Mouse (Mus musculus): ENCODE measurements at regions not wholly inside any gene's neighbourhood (a gene's known extent, or its start where the extent isn't known, plus 50 kb on each side); places are given as distances from the start of the nearest gene placed in this dataset.

DNA sequence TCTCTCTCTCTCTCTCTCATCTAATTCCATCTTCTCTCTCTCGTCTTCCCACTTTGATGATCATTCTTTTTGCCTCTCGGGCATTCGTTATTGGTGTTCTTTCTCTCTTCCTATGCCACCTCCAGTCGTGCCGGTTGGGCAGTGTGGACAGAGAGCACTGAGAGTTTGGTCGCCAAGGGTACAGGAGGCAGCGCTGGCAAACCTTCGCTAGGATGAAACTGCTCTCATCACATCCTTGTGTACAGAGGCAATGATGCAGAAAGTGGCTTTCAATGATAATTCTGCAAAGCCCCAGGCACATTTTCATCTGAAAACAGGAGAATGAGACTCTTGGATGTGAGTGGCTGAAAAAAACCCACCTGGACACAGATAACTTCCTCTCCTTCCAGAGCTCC lies 479.4 kb downstream of the Nuf2 start:
- DNase-seq (ENCODE audit: low read depth, low spot score) = no peak

DNA sequence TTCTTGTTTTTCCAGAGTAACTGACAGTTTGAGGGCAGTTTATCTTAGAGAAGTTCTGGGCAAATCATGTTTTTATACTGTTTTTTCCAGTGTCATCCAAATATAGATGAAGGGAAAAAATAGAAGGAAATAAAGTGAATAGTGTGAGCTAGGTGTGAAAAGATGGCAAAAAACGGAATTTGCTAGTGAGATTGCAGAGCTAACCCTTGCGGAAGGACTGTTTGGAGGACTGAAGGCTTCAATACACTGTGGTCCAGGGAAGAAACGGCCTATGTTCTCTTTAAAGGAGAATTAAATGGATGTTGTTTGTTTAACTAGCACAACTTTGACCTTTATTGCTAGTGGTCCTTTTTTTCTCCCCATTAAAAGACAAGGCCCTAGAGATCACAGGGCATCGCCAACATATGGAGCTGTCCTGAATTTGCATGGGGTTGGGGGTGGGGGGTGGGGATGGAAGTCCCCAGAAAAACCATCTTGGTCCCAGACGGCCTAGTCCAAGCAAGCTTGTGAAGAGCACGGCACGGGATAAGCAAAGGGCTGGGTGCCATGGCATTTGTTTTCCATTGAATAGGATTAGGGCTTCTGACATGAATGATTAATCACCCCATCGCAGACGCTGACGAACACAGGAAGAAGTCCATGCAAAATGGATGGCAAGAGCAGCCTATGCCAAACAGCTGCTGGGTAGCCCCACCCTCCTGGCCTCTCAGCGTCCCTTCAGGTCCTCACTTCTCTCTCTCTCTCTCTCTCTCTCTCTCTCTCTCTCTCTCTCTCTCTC lies 480.0 kb downstream of the Nuf2 start:
- DNase-seq (ENCODE audit: low read depth, low spot score) = peak; percentile 7

DNA sequence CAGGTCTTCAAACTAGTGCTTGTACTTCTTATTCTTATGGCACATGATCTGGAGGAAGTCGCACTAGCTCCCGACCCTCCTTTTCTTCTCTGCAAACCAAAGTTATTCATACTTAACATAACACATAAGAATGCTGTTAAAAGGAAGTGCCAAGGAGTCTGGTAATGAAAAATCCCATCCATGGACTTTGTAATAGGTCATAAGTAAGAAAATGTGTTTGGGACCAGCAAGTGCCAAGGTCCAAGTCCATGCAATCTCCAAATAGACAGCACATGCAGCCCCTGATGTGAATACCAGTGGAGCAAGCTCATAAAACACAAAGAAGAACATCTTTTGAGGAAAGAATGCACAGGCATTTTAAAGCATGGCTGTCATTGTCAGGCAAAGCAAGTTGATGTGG lies 481.4 kb downstream of the Nuf2 start:
- no peak for DNase-seq (ENCODE audit: low read depth, low spot score)

DNA sequence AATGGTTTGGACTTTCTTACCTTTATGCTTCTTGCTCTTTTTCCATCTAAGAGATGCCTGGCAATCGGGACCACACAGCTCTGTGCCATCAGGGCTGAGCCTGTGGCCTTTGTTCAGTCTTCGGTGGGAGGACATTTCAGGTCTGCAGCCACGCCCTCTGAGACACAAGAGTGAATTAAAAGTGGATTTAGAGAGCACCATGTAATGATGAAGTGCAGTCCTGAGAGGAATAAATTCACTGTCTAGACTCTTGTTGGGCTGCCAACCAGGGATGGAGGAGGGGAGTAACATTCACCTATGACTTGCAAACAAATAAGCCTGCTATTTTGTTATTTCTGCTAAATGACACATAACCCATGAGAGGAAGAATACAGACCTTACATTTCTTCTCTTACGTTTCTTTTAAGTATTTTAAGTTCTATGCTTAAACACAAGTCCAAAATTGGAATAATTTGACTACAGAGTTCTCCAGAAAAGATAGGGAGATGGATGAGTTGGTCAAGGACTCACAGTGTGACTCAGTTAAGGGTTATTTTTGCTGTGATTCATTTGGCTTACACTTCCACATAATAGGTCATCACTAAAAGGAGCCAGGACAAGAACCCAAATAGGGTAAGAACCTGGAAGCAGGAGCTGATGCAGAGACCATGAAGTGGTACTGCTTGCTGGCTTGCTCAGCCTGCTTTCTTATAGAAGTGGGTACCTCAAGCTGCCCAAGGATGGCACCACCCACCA lies 484.3 kb downstream of the Nuf2 start:
- peak; percentile 73 for DNase-seq (ENCODE audit: low read depth, low spot score)

DNA sequence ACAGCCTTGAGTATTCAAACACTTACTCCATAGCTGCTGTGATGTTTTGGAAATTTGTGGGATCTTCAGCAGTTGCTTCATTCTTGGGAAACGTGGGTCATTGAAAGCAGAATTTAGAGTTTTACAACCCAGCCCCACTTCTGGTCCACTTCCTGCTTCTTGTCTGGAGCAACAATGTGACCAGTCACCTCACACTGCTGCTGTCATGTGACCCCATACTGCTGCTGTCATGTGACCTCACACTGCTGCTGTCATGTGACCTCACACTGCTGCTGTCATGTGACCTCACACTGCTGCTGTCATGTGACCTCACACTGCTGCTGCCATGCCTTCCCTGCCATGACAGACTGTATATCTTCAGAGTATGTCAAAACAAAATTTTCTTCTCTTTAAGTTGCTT lies 497.7 kb downstream of the Nuf2 start:
- DNase-seq (ENCODE audit: low read depth, low spot score) = peak; percentile 6

DNA sequence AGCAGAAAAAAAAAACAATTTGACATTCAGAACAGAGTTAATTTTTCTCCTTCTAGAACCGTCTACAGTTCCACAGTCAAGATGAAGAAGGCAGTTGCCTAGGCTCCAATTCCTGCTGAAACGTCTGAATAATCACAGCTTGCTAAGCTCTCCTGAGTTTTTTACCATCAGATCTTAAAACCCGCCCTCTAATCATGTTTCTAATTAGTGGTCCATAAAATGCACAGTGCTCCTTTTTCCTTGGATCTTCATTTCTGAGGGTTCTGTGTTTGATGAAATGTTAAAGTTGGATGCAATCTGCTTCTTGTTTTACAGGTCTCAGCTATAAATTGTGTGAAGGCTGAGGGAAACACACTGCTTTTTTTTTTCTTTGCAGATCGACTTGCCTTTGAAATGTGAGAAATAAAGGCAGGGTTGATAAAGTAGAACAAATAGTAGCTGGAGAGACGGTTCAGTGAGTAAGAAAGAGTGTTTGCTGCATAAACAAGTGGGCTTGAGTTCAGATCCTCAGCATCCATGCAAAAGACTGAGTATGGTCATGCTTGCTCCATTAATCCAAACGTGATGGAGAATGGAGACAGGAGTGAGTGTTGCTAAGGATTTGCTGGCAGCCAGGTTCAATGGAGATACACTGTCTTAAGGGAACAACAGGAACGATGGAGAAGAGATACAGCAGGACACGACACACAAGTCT lies 499.3 kb downstream of the Nuf2 start:
- DNase-seq (ENCODE audit: low read depth, low spot score) = no peak

DNA sequence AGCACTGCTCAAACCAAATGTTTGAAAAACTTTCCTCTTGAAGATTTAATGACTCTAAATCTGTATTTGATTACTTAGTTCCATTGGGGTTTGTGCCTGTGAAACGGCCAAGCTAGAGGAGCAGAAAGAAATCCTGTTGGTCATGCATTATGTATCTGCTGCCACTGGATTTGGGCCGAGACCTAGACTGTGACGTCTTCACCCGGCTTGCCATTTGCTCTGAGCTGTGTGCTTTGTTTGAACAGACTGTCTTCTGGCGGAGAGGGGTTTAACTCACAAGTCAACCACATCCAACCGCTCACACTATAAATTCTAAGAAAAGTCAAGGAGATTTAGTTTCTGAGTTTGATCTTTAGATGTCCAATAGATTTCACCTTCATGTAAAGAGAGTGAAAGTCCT lies 503.6 kb downstream of the Nuf2 start:
- DNase-seq (ENCODE audit: low read depth, low spot score) = no peak

DNA sequence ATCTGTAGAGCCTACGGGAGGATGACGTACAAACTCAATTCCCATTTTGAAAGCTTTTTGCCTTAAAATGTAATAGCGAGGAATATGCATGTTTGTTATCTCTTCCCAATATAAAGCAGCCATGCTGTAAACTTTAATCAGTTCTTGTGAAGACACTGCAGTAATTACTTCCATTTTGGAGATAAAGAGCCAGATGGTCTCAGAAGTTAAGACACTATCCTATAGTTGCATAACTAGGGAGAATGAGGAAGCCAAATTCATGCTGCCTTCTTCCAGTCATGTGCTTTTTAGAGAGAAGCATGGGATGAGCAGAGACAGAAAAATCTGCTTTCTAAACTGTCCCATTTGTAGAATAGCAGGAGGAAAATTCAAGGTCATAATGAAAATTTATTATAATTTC lies 504.0 kb downstream of the Nuf2 start:
- no peak for DNase-seq (ENCODE audit: low read depth, low spot score)

GRCm38 (mm10) chr1:169024531-169024930 lies 506.7 kb downstream of the Nuf2 start:
- DNase-seq (ENCODE audit: low read depth, low spot score) = peak; percentile 38

DNA sequence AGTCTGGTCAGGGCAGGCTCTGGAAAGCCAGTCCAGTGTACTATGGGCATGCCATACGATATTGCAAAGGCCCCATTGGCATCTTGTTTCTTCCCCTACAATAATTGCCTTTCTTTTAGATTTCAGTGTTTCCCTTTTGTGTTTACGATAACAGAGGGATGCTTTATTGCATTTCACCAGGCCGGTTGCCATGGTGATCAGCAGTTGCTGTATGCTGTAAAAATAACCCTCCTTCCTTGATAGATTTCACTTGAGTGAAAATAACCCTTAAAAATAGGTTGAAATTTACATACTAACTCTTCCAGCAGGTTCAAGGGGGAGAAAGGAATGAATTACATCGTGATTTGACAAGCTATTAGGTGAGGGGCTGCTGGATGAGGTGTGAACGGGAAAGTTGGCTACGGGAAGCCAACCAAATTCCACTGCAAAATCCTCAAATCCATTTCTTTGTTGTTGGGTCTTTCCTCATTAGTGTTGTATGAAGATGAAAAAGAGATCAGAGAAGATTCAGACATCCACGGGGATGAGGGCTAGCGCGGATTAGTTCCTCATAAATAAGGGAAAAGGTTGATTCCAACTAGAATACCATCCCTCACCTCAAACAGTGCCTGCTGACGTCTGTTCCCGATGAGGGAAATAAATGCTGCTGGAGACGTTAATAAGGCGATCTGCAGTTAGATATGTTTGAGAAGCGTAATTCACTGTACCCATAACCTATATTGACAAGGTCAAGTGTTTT lies 539.6 kb downstream of the Nuf2 start:
- DNase-seq (ENCODE audit: low read depth, low spot score) = no peak

DNA sequence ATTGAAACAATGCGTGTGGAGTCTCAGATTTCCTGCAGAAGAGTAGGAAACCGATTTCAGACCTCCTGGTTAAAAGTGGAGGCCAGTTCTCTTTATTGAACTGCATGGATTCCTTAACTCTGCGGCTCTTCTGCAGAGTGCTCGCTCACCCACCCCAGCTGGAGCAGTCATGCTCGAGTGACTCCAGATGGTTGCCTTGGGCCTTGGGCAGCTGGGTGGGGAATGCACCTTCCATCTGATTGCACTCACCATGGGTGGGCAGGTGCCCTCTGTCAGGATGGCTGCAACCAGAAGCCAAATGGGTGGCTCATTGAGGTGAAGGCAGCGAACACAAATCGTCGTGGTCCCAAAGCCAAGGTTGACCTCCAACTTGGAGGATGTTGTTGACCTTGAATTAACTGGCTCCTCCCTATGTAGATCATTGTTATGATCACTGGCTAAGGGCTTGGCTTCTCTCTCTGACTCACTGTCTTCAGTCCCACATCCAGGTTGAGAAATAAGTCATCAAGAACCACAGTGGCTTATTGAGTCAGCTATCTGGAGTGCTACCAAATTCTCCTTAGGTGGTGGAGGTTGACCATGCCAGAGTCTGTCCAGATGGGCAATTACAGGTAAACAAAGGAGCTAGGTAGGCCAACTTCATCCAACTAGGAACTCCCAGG lies 543.1 kb upstream of the Pbx1 start:
- peak; percentile 60 for DNase-seq (ENCODE audit: low read depth, low spot score)

- no peak for DNase-seq (ENCODE audit: low read depth, low spot score)
Measured at GRCm38 (mm10) chr1:168969402-168969801, 537.3 kb upstream of the Pbx1 start.

DNA sequence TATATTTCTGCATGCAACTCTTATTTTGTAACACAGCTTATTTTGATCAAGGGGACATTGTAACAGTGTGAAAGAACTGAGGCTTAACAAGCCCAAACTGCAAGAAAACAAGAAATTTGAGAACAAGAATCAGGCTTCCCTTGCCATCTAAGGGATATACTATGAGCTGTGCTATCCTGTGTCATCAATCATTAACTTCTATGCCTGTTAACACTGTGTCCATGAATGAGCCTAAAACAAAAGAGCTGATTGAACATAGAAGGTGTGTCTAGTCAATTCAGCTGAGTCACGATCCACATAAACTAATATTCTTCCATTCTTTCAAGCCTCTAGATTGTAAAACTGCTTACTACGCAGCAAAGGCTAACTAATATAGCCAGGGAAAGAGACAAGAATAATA lies 535.3 kb upstream of the Pbx1 start:
- DNase-seq (ENCODE audit: low read depth, low spot score) = no peak

- DNase-seq (ENCODE audit: low read depth, low spot score) = peak; percentile 9
Measured at GRCm38 (mm10) chr1:168964467-168964904, 532.4 kb upstream of the Pbx1 start.

GRCm38 (mm10) chr1:168950947-168951346 lies 518.9 kb upstream of the Pbx1 start:
- no peak for DNase-seq (ENCODE audit: low read depth, low spot score)

- no peak for DNase-seq (ENCODE audit: low read depth, low spot score)
Measured at GRCm38 (mm10) chr1:168924100-168924815, 492.2 kb upstream of the Pbx1 start.

DNA sequence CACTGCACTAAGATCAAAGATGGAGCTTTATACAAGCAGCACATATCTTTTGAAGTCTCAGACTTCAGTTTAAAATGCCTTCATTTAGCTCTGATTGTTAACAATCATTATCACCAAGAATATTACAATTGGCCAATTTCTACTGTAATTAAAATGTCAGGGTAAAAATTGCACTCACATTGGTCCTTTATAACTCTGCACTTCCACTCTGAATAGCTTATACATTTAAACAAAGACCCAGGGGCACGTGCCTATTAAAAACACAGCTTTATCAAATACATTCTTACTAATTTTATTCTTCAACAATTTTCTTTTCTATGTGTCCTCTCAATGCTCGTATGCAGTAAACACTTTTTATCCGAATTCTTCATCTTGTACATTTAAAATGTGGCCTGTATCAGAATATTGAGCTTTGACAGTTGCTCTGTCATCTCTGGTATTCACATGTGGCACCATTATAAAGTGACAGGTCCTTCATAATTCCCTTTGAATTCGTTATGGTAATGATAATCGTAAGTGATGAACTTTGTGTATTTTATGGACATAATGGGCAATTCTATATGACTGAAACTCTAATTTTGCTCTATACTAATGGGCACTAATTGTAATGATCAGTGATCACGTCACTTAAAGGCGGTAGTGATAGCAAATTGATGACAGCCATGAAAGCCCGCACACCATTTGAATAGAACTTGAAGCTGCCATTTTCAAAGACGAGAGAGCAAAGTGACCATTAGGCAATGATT lies 486.4 kb upstream of the Pbx1 start:
- DNase-seq (ENCODE audit: low read depth, low spot score) = no peak

GRCm38 (mm10) chr1:168908684-168909175 lies 476.7 kb upstream of the Pbx1 start:
- no peak for DNase-seq (ENCODE audit: low read depth, low spot score)

DNA sequence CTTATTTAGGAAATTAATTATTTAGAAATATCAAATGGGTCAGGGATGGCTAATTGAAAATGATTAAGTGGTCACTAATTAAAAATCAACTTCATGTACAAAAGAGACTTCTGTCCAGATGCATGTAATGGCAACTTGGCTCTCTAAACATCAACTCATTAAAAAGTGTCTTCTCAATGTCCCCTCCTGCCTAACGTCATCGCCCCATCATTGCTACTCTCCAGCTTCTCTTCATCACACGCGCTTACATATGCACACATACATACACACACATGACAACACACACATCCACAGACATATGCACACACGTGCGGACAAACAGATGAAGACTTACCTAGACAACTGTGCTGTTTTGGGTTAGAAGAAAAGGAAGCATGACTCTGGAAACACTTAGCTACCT lies 476.1 kb upstream of the Pbx1 start:
- DNase-seq (ENCODE audit: low read depth, low spot score) = no peak

GRCm38 (mm10) chr1:168898483-168898882 lies 466.4 kb upstream of the Pbx1 start:
- no peak for DNase-seq (ENCODE audit: low read depth, low spot score)
